Mouse (Mus musculus): ENCODE results near the gene Cep350.

DNA sequence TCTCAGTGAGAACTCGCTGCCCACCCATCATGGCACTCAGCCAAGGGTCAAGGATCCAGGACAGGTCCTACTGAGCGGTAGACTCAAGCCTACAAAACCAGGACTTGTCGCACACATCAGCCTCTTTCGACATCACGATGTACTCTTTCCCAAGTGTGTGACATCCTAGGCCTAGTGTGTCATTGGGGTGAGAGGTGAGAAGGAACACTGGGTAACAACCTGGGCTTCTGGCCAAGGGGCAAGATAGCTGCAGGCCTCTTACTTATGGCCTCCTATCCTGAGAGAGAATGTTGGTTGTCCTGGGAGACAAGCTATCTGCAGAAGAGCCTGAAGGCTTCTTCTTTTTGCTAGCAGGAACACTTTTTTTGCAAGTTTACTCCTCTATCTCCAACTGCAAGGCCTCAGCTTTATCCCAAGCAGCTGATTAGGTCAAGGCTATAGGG, 177.2 kb downstream of the Cep350 start:
- TF ChIP-seq POLR2A (IDR thresholded peaks at IDR 0.05; ENCODE audit: insufficient read depth, low read length): no peak
- TF ChIP-seq CTCF (IDR thresholded peaks at IDR 0.05; ENCODE audit: low read depth, low read length): no peak
- no peak for TF ChIP-seq EP300 (IDR thresholded peaks at IDR 0.05; ENCODE audit: insufficient read depth, low read depth, low read length)

All from ES-Bruce4 (cell line).